Mouse (Mus musculus) limb, embryonic 11.5 days (tissue): Measurements from ENCODE around the gene Ovol1. TPM values are rescaled to one million over a fixed set of nuclear protein-coding genes. Genes with fewer than 3 reads are reported as not detected.

Experiments
- ATAC-seq: fragments of 200-750 bp; cut with Nextera tagmentation; 2 replicates; pipeline ENCODE4 v1.8.0; 2017; ENCODE audit warnings: low read depth; ENCODE audit not compliant: insufficient number of reproducible peaks, low FRiP score, low TSS enrichment
- DNase-seq: peaks from one replicate; pipeline ENCODE4 v3.0.0-alpha.2; 2015; ENCODE audit warnings: low spot score
- H3K27ac ChIP-seq: fragments of 300-500 bp; sonication (generic); replicated peaks from 2 replicates; pipeline ENCODE4 v1.5.1; 2014; ENCODE audit warnings: low read depth, mild to moderate bottlenecking, low read length
- H3K27me3 ChIP-seq: fragments of 300-500 bp; sonication (generic); 2 replicates; pipeline ENCODE4 v1.6.1; 2014; ENCODE audit warnings: mild to moderate bottlenecking, low read length, mixed read lengths; ENCODE audit not compliant: control insufficient read depth, insufficient read depth
- H3K36me3 ChIP-seq: fragments of 300-500 bp; sonication (generic); 2 replicates; pipeline ENCODE4 v1.6.1; 2014; ENCODE audit warnings: mild to moderate bottlenecking, low read length, moderate library complexity, mixed read lengths; ENCODE audit not compliant: control insufficient read depth, insufficient read depth
- H3K4me1 ChIP-seq: fragments of 300-500 bp; sonication (generic); 2 replicates; pipeline ENCODE4 v1.6.1; 2014; ENCODE audit warnings: low read length, mixed read lengths; ENCODE audit not compliant: control insufficient read depth, insufficient read depth
- H3K4me2 ChIP-seq: fragments of 300-500 bp; sonication (generic); 2 replicates; pipeline ENCODE4 v1.6.1; 2014; ENCODE audit warnings: low read depth, mild to moderate bottlenecking, moderate library complexity; ENCODE audit not compliant: severe bottlenecking
- H3K4me3 ChIP-seq: fragments of 300-500 bp; sonication (generic); 2 replicates; pipeline ENCODE4 v1.5.1; 2014; ENCODE audit warnings: low read depth, low read length
- H3K9ac ChIP-seq: fragments of 300-500 bp; sonication (generic); 2 replicates; pipeline ENCODE4 v1.6.1; 2014; ENCODE audit warnings: mild to moderate bottlenecking, low read length
- H3K9me3 ChIP-seq: fragments of 300-500 bp; sonication (generic); 2 replicates; pipeline ENCODE4 v1.6.1; 2016; ENCODE audit warnings: low read length; ENCODE audit not compliant: control insufficient read depth
- WGBS: fragments of 180-500 bp; shearing (Covaris S2); extraction: QIAGEN DNeasy Blood & Tissue Kit; methylation state at CpG from one replicate; pipeline ENCODE4 v1.1.7; 2014; 5-methylcytosine and 5-hydroxymethylcytosine counted together
- polyA plus RNA-seq: library from polyadenylated mRNA; unstranded; fragments of >200 nt; fragmentation: Nextera tagmentation; extraction: Ambion mirVana; gene quantifications from 2 replicates; pipeline ENCODE4 v1.2.1, GENCODE M21; 2014

Ovol1 gene
- polyA plus RNA-seq, 1 experiment from 2014 or later = 0.79 TPM

GRCm38 (mm10) chr19:5529325-5530137, 30.9 kb downstream of the Ovol1 start:
- WGBS = 19% methylated on average over 20 of the region's 20 CpGs
- DNase-seq (peak; percentile 99), ATAC-seq (peak; percentile 89)
- Histone ChIP-seq H3K9me3 (no peaks in the 10 kb centered on the region), H3K4me3 (no peak overlapping the region), H3K27me3 (no peaks in the 10 kb centered on the region), H3K36me3 (no peaks in the 10 kb centered on the region), H3K4me2 (no peak overlapping the region), H3K4me1 (no peaks in the 10 kb centered on the region), H3K27ac (no peak overlapping the region), H3K9ac (no peak overlapping the region)

DNA sequence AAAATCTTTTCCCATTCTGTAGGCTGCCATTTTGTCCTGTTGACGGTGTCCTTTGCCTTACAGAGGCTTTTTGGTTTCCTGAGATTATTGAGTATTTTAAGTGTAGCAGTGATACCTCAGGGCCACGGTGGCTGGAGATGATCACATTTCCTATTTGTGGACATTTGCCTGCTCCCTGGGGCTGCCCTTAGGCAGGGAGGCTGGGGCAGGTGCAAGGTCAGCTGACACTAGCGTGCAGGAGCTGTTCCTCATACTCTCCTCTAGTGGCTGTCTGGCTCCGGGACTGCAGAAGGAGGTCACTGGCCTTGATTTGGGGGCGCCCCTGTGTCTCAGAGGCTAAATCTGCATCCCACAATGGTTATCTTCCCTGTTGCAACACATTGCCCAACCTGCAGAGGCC, 35.2 kb downstream of the Ovol1 start:
- DNase-seq (no peak), ATAC-seq (no peak)
- Histone ChIP-seq H3K9ac (no peak overlapping the region), H3K4me2 (no peak overlapping the region), H3K4me3 (no peak overlapping the region), H3K36me3 (no peaks in the 10 kb centered on the region), H3K27ac (no peak overlapping the region), H3K9me3 (no peaks in the 10 kb centered on the region), H3K4me1 (no peaks in the 10 kb centered on the region), H3K27me3 (no peaks in the 10 kb centered on the region)
- 62% methylated on average over 5 of the region's 5 CpGs for WGBS

DNA sequence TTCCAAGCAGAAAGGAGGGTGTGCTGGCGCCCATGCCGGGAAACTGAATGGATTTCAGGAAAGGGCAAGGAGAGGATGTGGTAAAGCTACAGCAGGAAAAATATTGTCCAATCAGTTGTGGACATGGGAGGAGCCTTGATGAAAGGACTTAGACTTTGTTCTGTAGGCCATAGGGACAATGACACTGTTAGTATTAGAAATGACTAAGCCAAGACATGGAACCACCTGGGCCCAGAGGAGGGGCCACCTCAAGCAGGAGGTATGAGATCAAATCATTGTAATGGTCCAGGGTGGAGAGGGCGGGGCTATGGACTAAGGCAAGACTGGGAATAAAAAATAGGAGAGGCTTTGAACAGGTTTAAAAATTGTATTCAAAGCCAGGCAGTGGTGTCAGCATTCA, 41.7 kb downstream of the Ovol1 start:
- 93% methylated on average over 3 of the region's 3 CpGs for WGBS
- H3K4me1 ChIP-seq = no peaks in the 10 kb centered on the region
- no peak overlapping the region for H3K27ac ChIP-seq
- no peaks in the 10 kb centered on the region for H3K36me3 ChIP-seq
- no peak overlapping the region for H3K9ac ChIP-seq
- no peak overlapping the region for H3K4me2 ChIP-seq
- H3K9me3 ChIP-seq = no peaks in the 10 kb centered on the region
- no peak overlapping the region for H3K4me3 ChIP-seq
- no peak for ATAC-seq
- no peak for DNase-seq
- H3K27me3 ChIP-seq = no peaks in the 10 kb centered on the region

- WGBS = 82% methylated on average over 8 of the region's 8 CpGs
- no peak for ATAC-seq
- DNase-seq = no peak
- Histone ChIP-seq H3K4me2 (no peak overlapping the region), H3K9ac (no peak overlapping the region), H3K9me3 (no peaks in the 10 kb centered on the region), H3K27ac (no peak overlapping the region), H3K4me1 (no peaks in the 10 kb centered on the region), H3K36me3 (no peaks in the 10 kb centered on the region), H3K4me3 (no peak overlapping the region), H3K27me3 (no peaks in the 10 kb centered on the region)
Observed at GRCm38 (mm10) chr19:5516906-5517505, 43.4 kb downstream of the Ovol1 start.

DNA sequence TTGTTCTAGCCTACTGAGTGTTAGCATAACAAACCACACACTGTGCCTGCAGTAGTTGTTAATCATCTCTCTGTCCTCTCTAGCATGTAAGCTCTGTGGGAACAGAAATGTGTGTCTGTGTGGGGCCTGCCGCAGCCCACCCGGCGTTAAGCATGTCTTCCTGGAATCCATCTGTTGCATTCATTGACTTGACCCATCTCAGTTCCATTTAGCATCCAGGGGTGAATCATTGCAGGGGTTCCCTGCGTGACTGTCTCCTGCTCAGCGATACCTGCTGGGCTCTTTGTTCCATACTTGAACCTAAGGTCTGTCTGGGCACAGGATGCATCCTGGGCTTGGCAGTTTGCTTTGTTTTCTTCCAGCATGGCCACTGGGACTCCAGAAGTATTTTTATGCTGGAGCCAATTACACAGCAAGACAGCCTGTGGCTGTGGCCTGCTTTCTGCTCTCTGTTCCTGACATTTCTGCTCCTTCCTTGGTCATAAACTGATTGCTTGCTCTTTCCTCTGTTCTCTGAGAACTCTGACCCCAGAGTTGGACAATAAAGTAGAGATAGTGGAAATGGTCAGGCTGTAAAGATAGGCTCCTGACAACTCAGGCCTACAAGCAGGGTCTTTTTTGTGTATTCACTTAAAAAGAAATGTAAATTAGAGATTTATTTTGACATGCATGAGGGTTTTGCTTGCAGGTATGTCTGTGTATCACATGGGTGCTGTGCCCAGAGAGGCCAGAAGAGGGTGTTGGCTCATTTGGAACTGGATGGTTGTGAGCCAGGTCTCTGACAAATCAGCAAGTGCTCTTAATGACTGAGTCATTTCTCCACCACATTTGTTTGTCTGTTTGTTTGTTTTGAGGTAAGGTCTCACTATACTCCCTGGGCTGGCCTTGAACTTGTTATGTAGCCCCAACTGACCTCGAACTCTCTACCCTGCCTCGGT, 44.3 kb downstream of the Ovol1 start:
- no peaks in the 10 kb centered on the region for H3K4me1 ChIP-seq
- WGBS = 86% methylated on average over 7 of the region's 7 CpGs
- no peak overlapping the region for H3K27ac ChIP-seq
- H3K9ac ChIP-seq = no peak overlapping the region
- no peaks in the 10 kb centered on the region for H3K36me3 ChIP-seq
- no peak overlapping the region for H3K4me2 ChIP-seq
- no peaks in the 10 kb centered on the region for H3K9me3 ChIP-seq
- H3K4me3 ChIP-seq = no peak overlapping the region
- ATAC-seq = no peak
- no peak for DNase-seq
- H3K27me3 ChIP-seq = no peaks in the 10 kb centered on the region

GRCm38 (mm10) chr19:5513005-5513349, 47.5 kb downstream of the Ovol1 start:
- ATAC-seq (no peak), DNase-seq (no peak)
- Histone ChIP-seq H3K9ac (no peak overlapping the region), H3K36me3 (no peaks in the 10 kb centered on the region), H3K4me3 (no peak overlapping the region), H3K4me2 (no peak overlapping the region), H3K27ac (no peak overlapping the region), H3K4me1 (peaks cover 10% of the 10 kb centered on the region; the same call in 1 of the 2 replicates), H3K9me3 (no peaks in the 10 kb centered on the region), H3K27me3 (no peaks in the 10 kb centered on the region)
- WGBS = 81% methylated on average over 3 of the region's 3 CpGs

- no peaks in the 10 kb centered on the region for H3K27me3 ChIP-seq
- H3K27ac ChIP-seq = no peak overlapping the region
- no peak overlapping the region for H3K9ac ChIP-seq
- no peaks in the 10 kb centered on the region for H3K36me3 ChIP-seq
- WGBS = 86% methylated on average over 12 of the region's 12 CpGs
- no peak for ATAC-seq
- H3K4me3 ChIP-seq = no peak overlapping the region
- no peaks in the 10 kb centered on the region for H3K9me3 ChIP-seq
- no peak overlapping the region for H3K4me2 ChIP-seq
- no peak for DNase-seq
- H3K4me1 ChIP-seq = peaks cover 10% of the 10 kb centered on the region; the same call in 1 of the 2 replicates
Observed at GRCm38 (mm10) chr19:5512091-5513004, 48.1 kb downstream of the Ovol1 start.
